Mouse (Mus musculus): Measurements from ENCODE around the gene Try4. TPM values are rescaled to one million over a fixed set of nuclear protein-coding genes. Genes with fewer than 3 reads are reported as not detected.
"Not testable (repeated sequence)": the region's sequence is repeated elsewhere in the genome, so short reads cannot be mapped to it uniquely, and the experiment has no call there.

Try4 gene
- polyA plus RNA-seq (2015; fragmentation: Nextera tagmentation; extraction: Ambion mirVana) = not detected in 2 replicates

- Histone ChIP-seq H3K27ac (replicated peaks) (no peak within 1 kb of the TSS), H3K9ac (no peak within 1 kb of the TSS), H3K9me3 (replicated peaks) (no peaks in the 10 kb centered on the region), H3K4me1 (no peaks in the 10 kb centered on the region), H3K36me3 (no peaks in the 10 kb centered on the region), H3K4me2 (replicated peaks) (no peak within 1 kb of the TSS), H3K4me3 (replicated peaks) (no peak within 1 kb of the TSS), H3K27me3 (no peaks in the 10 kb centered on the region)
- ATAC-seq (ENCODE audit: insufficient number of reproducible peaks, low FRiP score, low TSS enrichment, low read depth) = no peak
- WGBS = 85% methylated on average over 1 of the region's 1 CpGs
Measured at GRCm38 (mm10) chr6:41301969-41302368, at the start of gene Try4. TSS of gene Try4 (plus strand) at chr6:41302269.

GRCm38 (mm10) chr6:41253314-41253713, 48.8 kb upstream of the Try4 start:
- H3K4me3 ChIP-seq (replicated peaks); H3K9me3 ChIP-seq (replicated peaks); H3K9ac ChIP-seq; H3K4me2 ChIP-seq (replicated peaks); H3K27me3 ChIP-seq; H3K4me1 ChIP-seq; H3K27ac ChIP-seq (replicated peaks); H3K36me3 ChIP-seq; ATAC-seq (ENCODE audit: insufficient number of reproducible peaks, low FRiP score, low TSS enrichment, low read depth): not testable (repeated sequence)
- 84% methylated on average over 9 of the region's 9 CpGs for WGBS

- H3K27me3 ChIP-seq = no peaks in the 10 kb centered on the region
- no peak overlapping the region for H3K4me3 ChIP-seq (replicated peaks)
- no peaks in the 10 kb centered on the region for H3K4me1 ChIP-seq
- no peak overlapping the region for H3K27ac ChIP-seq (replicated peaks)
- ATAC-seq (ENCODE audit: insufficient number of reproducible peaks, low FRiP score, low TSS enrichment, low read depth) = no peak
- 85% methylated on average over 2 of the region's 2 CpGs for WGBS
- H3K9me3 ChIP-seq (replicated peaks) = no peaks in the 10 kb centered on the region
- H3K9ac ChIP-seq = no peak overlapping the region
- no peaks in the 10 kb centered on the region for H3K36me3 ChIP-seq
- no peak overlapping the region for H3K4me2 ChIP-seq (replicated peaks)
Measured at GRCm38 (mm10) chr6:41256424-41256823, 45.6 kb upstream of the Try4 start.

GRCm38 (mm10) chr6:41257432-41257831, 44.6 kb upstream of the Try4 start:
- no peak overlapping the region for H3K27ac ChIP-seq (replicated peaks)
- H3K4me1 ChIP-seq = no peaks in the 10 kb centered on the region
- H3K4me2 ChIP-seq (replicated peaks) = no peak overlapping the region
- H3K36me3 ChIP-seq = no peaks in the 10 kb centered on the region
- H3K27me3 ChIP-seq = no peaks in the 10 kb centered on the region
- 79% methylated on average over 3 of the region's 3 CpGs for WGBS
- no peak overlapping the region for H3K9ac ChIP-seq
- H3K4me3 ChIP-seq (replicated peaks) = no peak overlapping the region
- H3K9me3 ChIP-seq (replicated peaks) = no peaks in the 10 kb centered on the region
- ATAC-seq (ENCODE audit: insufficient number of reproducible peaks, low FRiP score, low TSS enrichment, low read depth) = no peak

GRCm38 (mm10) chr6:41262796-41263195, 39.3 kb upstream of the Try4 start:
- WGBS = 34% methylated on average over 3 of the region's 3 CpGs
- H3K36me3 ChIP-seq = no peaks in the 10 kb centered on the region
- no peak overlapping the region for H3K27ac ChIP-seq (replicated peaks)
- no peaks in the 10 kb centered on the region for H3K27me3 ChIP-seq
- H3K4me2 ChIP-seq (replicated peaks) = no peak overlapping the region
- no peaks in the 10 kb centered on the region for H3K9me3 ChIP-seq (replicated peaks)
- H3K9ac ChIP-seq = no peak overlapping the region
- no peaks in the 10 kb centered on the region for H3K4me1 ChIP-seq
- no peak overlapping the region for H3K4me3 ChIP-seq (replicated peaks)
- no peak for ATAC-seq (ENCODE audit: insufficient number of reproducible peaks, low FRiP score, low TSS enrichment, low read depth)

- Histone ChIP-seq H3K9me3 (replicated peaks) (no peaks in the 10 kb centered on the region), H3K4me1 (no peaks in the 10 kb centered on the region), H3K27me3 (no peaks in the 10 kb centered on the region), H3K9ac (no peak overlapping the region), H3K27ac (replicated peaks) (no peak overlapping the region), H3K4me2 (replicated peaks) (no peak overlapping the region), H3K36me3 (no peaks in the 10 kb centered on the region), H3K4me3 (replicated peaks) (no peak overlapping the region)
- ATAC-seq (ENCODE audit: insufficient number of reproducible peaks, low FRiP score, low TSS enrichment, low read depth) = no peak
- 84% methylated on average over 6 of the region's 6 CpGs for WGBS
Measured at GRCm38 (mm10) chr6:41266140-41266539, 35.9 kb upstream of the Try4 start.

- H3K9me3 ChIP-seq (replicated peaks) = no peaks in the 10 kb centered on the region
- WGBS = 14% methylated on average over 1 of the region's 1 CpGs
- no peaks in the 10 kb centered on the region for H3K36me3 ChIP-seq
- no peaks in the 10 kb centered on the region for H3K4me1 ChIP-seq
- H3K4me2 ChIP-seq (replicated peaks) = no peak overlapping the region
- no peaks in the 10 kb centered on the region for H3K27me3 ChIP-seq
- H3K4me3 ChIP-seq (replicated peaks) = no peak overlapping the region
- H3K9ac ChIP-seq = no peak overlapping the region
- H3K27ac ChIP-seq (replicated peaks) = no peak overlapping the region
- no peak for ATAC-seq (ENCODE audit: insufficient number of reproducible peaks, low FRiP score, low TSS enrichment, low read depth)
Measured at GRCm38 (mm10) chr6:41298255-41298654, 3.8 kb upstream of the Try4 start.

- not testable (repeated sequence) for H3K9ac ChIP-seq; H3K4me2 ChIP-seq (replicated peaks); H3K4me1 ChIP-seq; H3K27ac ChIP-seq (replicated peaks); H3K4me3 ChIP-seq (replicated peaks); ATAC-seq (ENCODE audit: insufficient number of reproducible peaks, low FRiP score, low TSS enrichment, low read depth); H3K9me3 ChIP-seq (replicated peaks); H3K27me3 ChIP-seq; H3K36me3 ChIP-seq
- WGBS = 69% methylated on average over 3 of the region's 3 CpGs
Measured at GRCm38 (mm10) chr6:41316741-41317140, 14.7 kb downstream of the Try4 start, which contains the start of gene Try5. TSS of gene Try5 (minus strand) at chr6:41316841.

GRCm38 (mm10) chr6:41353932-41354331, 51.9 kb downstream of the Try4 start, which contains the start of gene Try10:
TSS of gene Try10 (plus strand) at chr6:41354105.
- no peak within 1 kb of the TSS for H3K4me2 ChIP-seq (replicated peaks)
- no peaks in the 10 kb centered on the region for H3K9me3 ChIP-seq (replicated peaks)
- WGBS = 81% methylated on average over 2 of the region's 2 CpGs
- no peaks in the 10 kb centered on the region for H3K36me3 ChIP-seq
- no peak within 1 kb of the TSS for H3K4me3 ChIP-seq (replicated peaks)
- ATAC-seq (ENCODE audit: insufficient number of reproducible peaks, low FRiP score, low TSS enrichment, low read depth) = no peak
- H3K27me3 ChIP-seq = no peaks in the 10 kb centered on the region
- H3K27ac ChIP-seq (replicated peaks) = no peak within 1 kb of the TSS
- H3K4me1 ChIP-seq = no peaks in the 10 kb centered on the region
- no peak within 1 kb of the TSS for H3K9ac ChIP-seq

Other genes starting within 250 kb of the Try4 start
- not detected in 2 replicates for gene Try5, start 14.6 kb downstream of the Try4 start, polyA plus RNA-seq (2015; fragmentation: Nextera tagmentation; extraction: Ambion mirVana)
- not detected in 2 replicates for gene Try10, start 51.8 kb downstream of the Try4 start, polyA plus RNA-seq (2015; fragmentation: Nextera tagmentation; extraction: Ambion mirVana)
- gene Prss3, start 75.4 kb downstream of the Try4 start, polyA plus RNA-seq (2015; fragmentation: Nextera tagmentation; extraction: Ambion mirVana) = not detected in 2 replicates
- gene Gm5771, start 90.1 kb downstream of the Try4 start, polyA plus RNA-seq (2015; fragmentation: Nextera tagmentation; extraction: Ambion mirVana) = not detected in 2 replicates
- not detected in 2 replicates for gene Gm10334, start 143.9 kb downstream of the Try4 start, polyA plus RNA-seq (2015; fragmentation: Nextera tagmentation; extraction: Ambion mirVana)
- 0.28 TPM in 1 of 2 replicates, not detected in the other for gene Prss1, start 156.7 kb downstream of the Try4 start, polyA plus RNA-seq (2015; fragmentation: Nextera tagmentation; extraction: Ambion mirVana)
- gene Prss2, start 219.5 kb downstream of the Try4 start, polyA plus RNA-seq (2015; fragmentation: Nextera tagmentation; extraction: Ambion mirVana) = not detected in 2 replicates

Data from embryonic facial prominence, embryonic 15.5 days (tissue).